Mouse (Mus musculus) splenic B cell, adult 2 months (primary cell): ENCODE measurements around the gene Plekhd1.

Source experiments
- DNase-seq: peaks from one replicate; pipeline ENCODE4 v3.0.0-alpha.2; 2011; ENCODE audit warnings: low read depth, low spot score
- H3K27me3 ChIP-seq: 2 replicates; pipeline ENCODE4 v1.6.1; 2012; ENCODE audit warnings: mild to moderate bottlenecking, low read length, moderate library complexity, mixed read lengths; ENCODE audit not compliant: control insufficient read depth, poor library complexity, insufficient read depth, severe bottlenecking
- H3K36me3 ChIP-seq: 2 replicates; pipeline ENCODE4 v1.6.1; 2012; ENCODE audit warnings: mild to moderate bottlenecking, low read length, moderate library complexity, mixed read lengths; ENCODE audit not compliant: control insufficient read depth, poor library complexity, insufficient read depth, severe bottlenecking

Plekhd1 gene

GRCm38 (mm10) chr12:80684316-80684715 lies 8.1 kb upstream of the Plekhd1 start:
- DNase-seq = no peak
- Histone ChIP-seq H3K27me3 (peaks cover 3% of the 10 kb centered on the region; the same call in 1 of the 2 replicates), H3K36me3 (no peaks in the 10 kb centered on the region)

DNA sequence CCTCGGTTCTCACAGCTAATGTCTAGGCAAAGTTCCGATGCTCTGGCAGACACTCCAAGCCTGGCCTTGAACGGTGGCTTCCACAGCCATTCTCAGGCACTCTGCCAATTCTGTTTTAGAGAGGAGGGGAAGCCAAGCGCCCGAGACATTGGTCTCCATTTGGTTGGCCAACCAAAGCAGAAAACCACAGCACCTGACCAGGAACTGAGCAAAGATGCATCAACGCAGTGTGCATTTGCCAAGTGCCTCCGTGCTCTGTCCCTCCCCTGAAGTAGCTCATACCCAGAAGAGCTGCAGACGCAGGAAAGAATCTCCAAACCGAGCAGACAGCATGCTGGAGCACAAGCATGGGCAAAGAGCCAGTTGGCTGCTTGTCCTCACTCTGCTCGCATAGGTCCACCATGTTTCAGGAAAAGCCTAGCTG lies 4.6 kb upstream of the Plekhd1 start:
- no peaks in the 10 kb centered on the region for H3K36me3 ChIP-seq
- peaks cover 4% of the 10 kb centered on the region; the same call in 1 of the 2 replicates for H3K27me3 ChIP-seq
- DNase-seq = peak; percentile 49

GRCm38 (mm10) chr12:80689696-80690095 lies 2.7 kb upstream of the Plekhd1 start:
- no peaks in the 10 kb centered on the region for H3K36me3 ChIP-seq
- DNase-seq = no peak
- H3K27me3 ChIP-seq = peaks cover 3% of the 10 kb centered on the region; the same call in 1 of the 2 replicates

GRCm38 (mm10) chr12:80691671-80692091 lies 710 bp upstream of the Plekhd1 start:
- peaks cover 3% of the 10 kb centered on the region; the same call in 1 of the 2 replicates for H3K27me3 ChIP-seq
- DNase-seq = peak; percentile 15

DNA sequence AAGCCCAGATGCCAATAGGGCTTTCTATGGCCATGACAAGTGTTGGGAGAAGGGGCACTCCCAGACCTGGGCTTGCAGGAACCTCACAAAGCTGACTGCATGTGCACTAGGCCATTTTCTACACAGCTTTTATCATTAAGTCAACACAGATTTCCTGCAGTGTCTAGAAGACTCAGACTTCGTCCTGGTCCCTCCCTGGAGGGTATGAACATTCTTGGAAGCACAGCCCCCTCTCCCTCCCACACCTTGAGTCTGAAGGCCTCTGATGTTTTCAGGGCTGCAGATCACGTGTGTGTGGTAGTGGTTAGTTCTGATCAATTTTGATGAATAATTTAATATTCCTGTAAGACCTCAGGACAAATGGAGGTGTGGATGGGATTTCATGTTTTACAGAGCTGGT lies 1.3 kb downstream of the Plekhd1 start:
- Histone ChIP-seq H3K27me3 (0 out of 2 replicates have a peak, but pooled peaks cover 3% of the 10 kb centered on the region), H3K36me3 (no peaks in the 10 kb centered on the region)
- DNase-seq = no peak

More at GRCm38 (mm10) chr12:80691671-80692091, 710 bp upstream of the Plekhd1 start:
- no peaks in the 10 kb centered on the region for H3K36me3 ChIP-seq

DNA sequence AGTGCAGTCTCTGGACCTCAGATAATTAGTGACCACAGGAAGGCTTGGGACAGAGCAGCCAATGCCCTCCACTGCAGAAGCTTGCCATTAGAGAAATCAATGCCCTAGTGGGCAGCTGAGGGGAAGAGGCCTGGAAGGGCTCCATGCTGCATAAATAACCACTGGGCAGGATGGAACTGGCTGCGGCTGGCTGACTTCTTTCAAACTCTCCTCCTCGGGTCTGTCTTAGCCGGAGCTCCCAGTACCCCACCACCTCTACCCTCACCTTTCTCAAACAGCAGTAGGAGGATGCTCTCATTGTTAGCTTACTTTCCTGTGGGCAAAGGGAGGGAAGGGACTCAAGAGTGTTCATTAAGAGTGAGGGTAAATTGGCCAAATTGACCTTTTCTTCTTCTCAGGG lies 2.6 kb downstream of the Plekhd1 start:
- Histone ChIP-seq H3K36me3 (no peaks in the 10 kb centered on the region), H3K27me3 (0 out of 2 replicates have a peak, but pooled peaks cover 3% of the 10 kb centered on the region)
- DNase-seq = no peak

- DNase-seq = no peak
- Histone ChIP-seq H3K27me3 (no peaks in the 10 kb centered on the region), H3K36me3 (no peaks in the 10 kb centered on the region)
Observed at GRCm38 (mm10) chr12:80698526-80699143, 6.2 kb downstream of the Plekhd1 start.

DNA sequence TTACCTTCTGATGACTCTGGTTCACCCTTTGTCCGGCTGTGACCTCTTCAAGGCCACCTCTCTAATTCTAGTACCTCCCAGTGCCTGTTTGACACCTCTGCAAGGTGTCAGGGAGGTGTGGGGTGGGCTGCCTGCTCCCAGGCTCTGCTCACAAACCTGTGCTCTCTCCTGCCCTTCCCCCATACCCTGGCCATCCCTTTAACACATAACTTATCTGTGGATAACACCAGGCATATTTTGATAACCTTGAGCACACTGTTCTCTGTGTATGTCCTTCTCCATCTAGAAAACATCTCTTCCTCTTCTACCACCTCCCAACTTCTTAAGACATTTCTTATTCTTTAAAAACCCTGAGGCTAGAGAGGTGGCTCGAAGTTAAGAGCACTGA lies 6.7 kb downstream of the Plekhd1 start:
- no peaks in the 10 kb centered on the region for H3K27me3 ChIP-seq
- DNase-seq = no peak
- H3K36me3 ChIP-seq = no peaks in the 10 kb centered on the region

DNA sequence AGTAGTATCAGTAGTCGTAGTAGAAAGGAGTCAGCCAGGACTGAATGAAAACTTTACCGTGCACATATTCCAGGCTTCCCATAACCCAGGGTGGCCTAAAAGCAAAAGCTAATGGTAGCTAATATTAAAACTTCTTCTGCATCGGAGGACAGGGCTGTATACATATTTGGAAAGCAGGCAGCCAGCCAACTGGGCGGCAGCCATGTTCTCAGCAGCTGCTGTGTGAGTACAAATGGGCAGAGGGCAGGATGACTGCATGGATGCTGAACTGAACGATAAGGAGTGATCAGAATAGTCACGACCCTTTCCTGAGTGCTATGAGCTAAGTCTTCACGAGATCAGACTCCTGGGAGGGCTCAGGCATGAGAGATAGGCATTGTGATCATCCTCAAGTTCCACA lies 8.9 kb downstream of the Plekhd1 start:
- no peaks in the 10 kb centered on the region for H3K36me3 ChIP-seq
- no peaks in the 10 kb centered on the region for H3K27me3 ChIP-seq
- DNase-seq = no peak

GRCm38 (mm10) chr12:80706208-80706914 lies 14.0 kb downstream of the Plekhd1 start:
- Histone ChIP-seq H3K36me3 (no peaks in the 10 kb centered on the region), H3K27me3 (no peaks in the 10 kb centered on the region)
- DNase-seq = no peak

DNA sequence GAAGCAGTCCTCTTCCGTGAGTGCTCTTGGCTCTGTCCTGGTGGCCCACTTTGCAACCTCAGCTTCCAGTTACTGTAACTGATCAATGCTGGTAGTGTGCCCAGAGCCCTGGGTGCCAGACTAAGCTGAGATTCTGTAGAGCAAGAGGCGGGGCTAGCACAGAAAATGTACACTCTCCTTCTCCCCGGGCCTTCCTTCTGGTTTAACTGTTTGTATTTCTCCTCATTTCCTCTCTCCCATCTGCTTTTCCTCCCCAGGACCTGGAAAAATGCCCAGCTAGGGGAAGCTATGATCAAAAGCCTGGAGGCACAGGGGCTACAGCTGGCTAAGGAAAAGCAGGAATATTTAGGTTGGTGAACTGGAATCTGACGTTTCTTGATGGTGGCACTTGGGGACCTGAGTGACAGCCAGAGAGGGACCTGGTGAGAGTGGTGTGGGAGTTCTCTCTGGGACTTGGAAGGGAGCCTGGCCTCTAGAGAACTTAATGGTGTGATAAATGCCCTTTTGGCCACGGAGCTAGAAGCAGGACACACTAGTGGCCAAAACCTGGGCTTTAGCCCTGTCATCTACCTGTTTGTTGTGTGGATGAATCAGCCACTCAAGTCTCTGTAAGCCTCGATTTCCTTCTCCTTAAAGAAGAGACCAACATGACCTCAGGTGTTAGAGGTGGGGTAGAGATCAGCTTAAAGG lies 14.7 kb downstream of the Plekhd1 start:
- H3K27me3 ChIP-seq = no peaks in the 10 kb centered on the region
- DNase-seq = no peak
- no peaks in the 10 kb centered on the region for H3K36me3 ChIP-seq

GRCm38 (mm10) chr12:80715915-80716314 lies 23.5 kb downstream of the Plekhd1 start:
- no peak for DNase-seq
- no peaks in the 10 kb centered on the region for H3K36me3 ChIP-seq
- H3K27me3 ChIP-seq = no peaks in the 10 kb centered on the region

DNA sequence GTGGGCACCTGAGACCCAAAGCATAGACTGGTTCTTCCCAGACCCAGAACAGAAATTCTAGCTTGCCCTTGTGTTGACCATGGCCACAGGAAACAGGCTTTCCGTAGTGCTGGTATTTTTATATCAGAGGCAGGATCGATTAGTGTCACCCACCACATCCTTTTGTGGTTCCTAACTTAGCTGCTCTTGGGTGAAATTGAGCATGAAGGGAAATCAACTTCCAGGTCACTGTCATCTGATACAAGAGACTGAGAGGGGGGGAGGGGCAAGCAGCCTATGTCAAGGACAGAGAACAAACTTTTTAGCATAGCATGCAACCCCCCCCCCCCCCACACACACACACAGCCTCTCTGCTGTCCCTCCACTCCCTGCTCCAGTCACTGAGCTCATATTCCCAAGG lies 26.8 kb downstream of the Plekhd1 start:
- DNase-seq = no peak
- Histone ChIP-seq H3K27me3 (no peaks in the 10 kb centered on the region), H3K36me3 (no peaks in the 10 kb centered on the region)

DNA sequence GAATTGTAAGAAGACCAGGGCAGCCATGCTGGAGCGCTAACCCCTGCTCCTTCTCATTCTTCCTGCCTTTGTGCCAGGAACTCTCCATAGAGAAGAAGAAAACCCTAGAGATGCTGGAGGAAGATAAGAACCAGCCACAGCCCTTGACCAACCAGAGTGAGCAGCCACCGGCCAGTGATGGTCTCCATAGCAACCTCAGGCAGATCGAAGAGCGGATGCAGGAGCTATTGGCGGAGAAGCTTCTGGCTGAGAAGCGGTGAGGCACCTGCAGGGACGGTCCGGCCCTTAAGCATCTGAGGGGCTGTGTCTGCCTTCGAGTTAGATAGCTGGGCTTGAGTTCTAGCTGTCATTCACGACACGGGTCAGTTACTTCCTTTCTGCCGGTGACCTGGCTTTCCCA lies 28.1 kb downstream of the Plekhd1 start:
- DNase-seq = no peak
- H3K36me3 ChIP-seq = no peaks in the 10 kb centered on the region
- H3K27me3 ChIP-seq = no peaks in the 10 kb centered on the region

GRCm38 (mm10) chr12:80721458-80721857 lies 29.1 kb downstream of the Plekhd1 start:
- H3K27me3 ChIP-seq = no peaks in the 10 kb centered on the region

More at GRCm38 (mm10) chr12:80721458-80721857, 29.1 kb downstream of the Plekhd1 start:
- H3K36me3 ChIP-seq = no peaks in the 10 kb centered on the region
- DNase-seq = no peak
